Mouse (Mus musculus) MEL (cell line): ENCODE measurements around the gene Etfdh. TPM values are rescaled to one million over a fixed set of nuclear protein-coding genes. Genes with fewer than 3 reads are reported as not detected.

Experiments
- DNase-seq: peaks from one replicate; pipeline ENCODE4 v3.0.0; 2011; ENCODE audit warnings: low read depth, low spot score
- H3K27ac ChIP-seq: 2 replicates; pipeline ENCODE4 v1.5.1; 2012; ENCODE audit warnings: low read depth, mild to moderate bottlenecking, control low read depth, low read length, moderate library complexity; ENCODE audit not compliant: control insufficient read depth
- H3K27me3 ChIP-seq, 2 experiments: fragments of 150-350 bp in 1 of 2; sonication (generic) in 1 of 2; 2 replicates each; pipeline ENCODE4 v1.6.1; 2012; ENCODE audit warnings: low read length in 2 of 2, mild to moderate bottlenecking in 2 of 2, improper control_type of control experiment in 1 of 2, moderate library complexity in 1 of 2; ENCODE audit not compliant: insufficient read depth in 2 of 2, control insufficient read depth in 1 of 2
- H3K36me3 ChIP-seq, 2 experiments: 2 replicates each; pipeline ENCODE4 v1.6.1; 2012 to 2014; ENCODE audit warnings: low read length in 2 of 2, improper control_type of control experiment in 1 of 2, inconsistent platforms in 1 of 2, mild to moderate bottlenecking in 1 of 2; ENCODE audit not compliant: insufficient read depth in 2 of 2, control insufficient read depth in 1 of 2
- H3K4me1 ChIP-seq, 2 experiments: fragments of 150-350 bp in 1 of 2; sonication (generic) in 1 of 2; 2 replicates each; pipeline ENCODE4 v1.6.1; 2012; ENCODE audit warnings: low read length in 2 of 2, improper control_type of control experiment in 1 of 2, mild to moderate bottlenecking in 1 of 2; ENCODE audit not compliant: insufficient read depth in 2 of 2, control insufficient read depth in 1 of 2
- H3K4me3 ChIP-seq, 2 experiments: fragments of 150-350 bp in 1 of 2; sonication (generic) in 1 of 2; 2 replicates each; pipeline ENCODE4 v1.5.1; 2012; ENCODE audit warnings: low read depth in 2 of 2, low read length in 2 of 2, mild to moderate bottlenecking in 2 of 2, moderate library complexity in 2 of 2, control low read depth in 1 of 2, improper control_type of control experiment in 1 of 2; ENCODE audit not compliant: control insufficient read depth in 1 of 2, insufficient read depth in 1 of 2
- H3K79me2 ChIP-seq: 2 replicates; pipeline ENCODE4 v1.6.1; 2012; ENCODE audit warnings: mild to moderate bottlenecking, low read length, moderate library complexity; ENCODE audit not compliant: control insufficient read depth, poor library complexity, insufficient read depth
- H3K9ac ChIP-seq: 2 replicates; pipeline ENCODE4 v1.6.1; 2012; ENCODE audit warnings: low read depth, mild to moderate bottlenecking, control low read depth, low read length, moderate library complexity; ENCODE audit not compliant: control insufficient read depth, poor library complexity, severe bottlenecking
- H3K9me3 ChIP-seq: fragments of 150-350 bp; sonication (generic); replicated peaks from 2 replicates; pipeline ENCODE4 v1.6.1; 2012; ENCODE audit warnings: mild to moderate bottlenecking, low read length, improper control_type of control experiment, moderate library complexity; ENCODE audit not compliant: insufficient read depth
- CHD2 ChIP-seq: IDR thresholded peaks from 2 replicates; pipeline ENCODE4 v1.6.1; 2011; ENCODE audit warnings: low read length, improper control_type of control experiment
- CTCF ChIP-seq, 3 experiments: IDR thresholded peaks in 2 of 3; conservative IDR thresholded peaks in 1 of 3; 2 replicates each; pipeline ENCODE4 v1.5.1; 2011 to 2012; ENCODE audit warnings: low read length in 3 of 3, low read depth in 2 of 3, mild to moderate bottlenecking in 2 of 3, improper control_type of control experiment in 1 of 3, inconsistent platforms in 1 of 3, mixed read lengths in 1 of 3, moderate library complexity in 1 of 3; ENCODE audit not compliant: control insufficient read depth in 1 of 3, insufficient read depth in 1 of 3, poor library complexity in 1 of 3, severe bottlenecking in 1 of 3
- EP300 ChIP-seq, 2 experiments: IDR thresholded peaks; 2 replicates each; pipeline ENCODE4 v1.6.1; 2011; ENCODE audit warnings: improper control_type of control experiment in 2 of 2, low read length in 2 of 2, low read depth in 1 of 2, mild to moderate bottlenecking in 1 of 2
- ETS1 ChIP-seq: IDR thresholded peaks from 2 replicates; pipeline ENCODE4 v1.6.1; 2012; ENCODE audit warnings: low read depth, mild to moderate bottlenecking, inconsistent platforms, low read length, improper control_type of control experiment, moderate library complexity
- GABPA ChIP-seq: IDR thresholded peaks from 2 replicates; pipeline ENCODE4 v1.6.1; 2012; ENCODE audit warnings: low read depth, mild to moderate bottlenecking, inconsistent platforms, low read length, improper control_type of control experiment, moderate library complexity
- HCFC1 ChIP-seq: IDR thresholded peaks from 2 replicates; pipeline ENCODE4 v1.6.1; 2012; ENCODE audit warnings: low read depth, mild to moderate bottlenecking, inconsistent platforms, low read length, improper control_type of control experiment, moderate library complexity
- MAZ ChIP-seq: IDR thresholded peaks from 2 replicates; pipeline ENCODE4 v1.6.1; 2012; ENCODE audit warnings: low read depth, mild to moderate bottlenecking, inconsistent platforms, low read length, improper control_type of control experiment
- MYC ChIP-seq: IDR thresholded peaks from 2 replicates; pipeline ENCODE4 v1.6.1; 2011; ENCODE audit warnings: low read depth, mild to moderate bottlenecking, low read length, improper control_type of control experiment, moderate library complexity
- NELFE ChIP-seq: IDR thresholded peaks from 2 replicates; pipeline ENCODE4 v1.6.1; 2011; ENCODE audit warnings: low read depth, low read length, improper control_type of control experiment
- POLR2A ChIP-seq, 2 experiments: IDR thresholded peaks; 2 replicates each; pipeline ENCODE4 v1.6.1; 2011 to 2012; ENCODE audit warnings: low read length in 2 of 2, mild to moderate bottlenecking in 2 of 2, control low read depth in 1 of 2, improper control_type of control experiment in 1 of 2, low read depth in 1 of 2, moderate library complexity in 1 of 2; ENCODE audit not compliant: control insufficient read depth in 1 of 2, insufficient read depth in 1 of 2, poor library complexity in 1 of 2
- RAD21 ChIP-seq: IDR thresholded peaks from 2 replicates; pipeline ENCODE4 v1.6.1; 2011; ENCODE audit warnings: mild to moderate bottlenecking, low read depth, low read length, improper control_type of control experiment
- SIN3A ChIP-seq: IDR thresholded peaks from 2 replicates; pipeline ENCODE4 v1.6.1; 2012; ENCODE audit warnings: low read length, improper control_type of control experiment, inconsistent platforms
- USF1 ChIP-seq: IDR thresholded peaks from 2 replicates; pipeline ENCODE4 v1.6.1; 2014; ENCODE audit warnings: low read depth, mild to moderate bottlenecking, inconsistent platforms, low read length, improper control_type of control experiment, moderate library complexity
- ZKSCAN1 ChIP-seq: IDR thresholded peaks from 2 replicates; pipeline ENCODE4 v1.6.1; 2012; ENCODE audit warnings: low read depth, mild to moderate bottlenecking, inconsistent platforms, low read length, improper control_type of control experiment, moderate library complexity
- ZMIZ1 ChIP-seq: IDR thresholded peaks from 2 replicates; pipeline ENCODE4 v1.6.1; 2012; ENCODE audit warnings: low read depth, mild to moderate bottlenecking, inconsistent platforms, low read length, improper control_type of control experiment, moderate library complexity
- polyA plus RNA-seq, 2 experiments: library from polyadenylated mRNA; stranded (reverse) in 1 of 2; unstranded in 1 of 2; fragments of >175 nt in 1 of 2; fragments of >200 nt in 1 of 2; gene quantifications; 2 replicates each; pipeline versions ENCODE4 v1.2.1 to v1.2.4; 2012; ENCODE audit warnings: low replicate concordance in 2 of 2, low read depth in 1 of 2; ENCODE audit not compliant: insufficient read length in 2 of 2, insufficient read depth in 1 of 2, missing spikeins in 1 of 2
- total RNA-seq: library from RNA; depleted of rRNA; stranded (reverse); fragments of 300-350 nt; gene quantifications from 2 replicates; pipeline ENCODE4 v1.2.3, GENCODE M21; 2012

Gene Etfdh
- total and polyA plus RNA-seq, 3 experiments, result 37.6 to 47.7 TPM; not detected in 1

GRCm38 (mm10) chr3:79576468-79576816 is 52.9 kb downstream of the Etfdh start:
- Histone ChIP-seq H3K9me3 (no peaks in the 10 kb centered on the region), H3K36me3 (peaks cover 0 to 18% of the 10 kb centered on the region in 2 experiments; a peak in 2 of 4 replicates), H3K79me2 (no peaks in the 10 kb centered on the region)
- TF ChIP-seq HCFC1 (no peak), ZKSCAN1 (no peak), MYC (no peak), ZMIZ1 (no peak), RAD21 (no peak), EP300 (IDR thresholded peaks at IDR 0.05; ENCODE audit: low read depth in 1 of 2, low read length in 2 of 2) (no peak), ETS1 (no peak), CTCF (IDR thresholded peaks at IDR 0.05 in 2 of 3, conservative IDR thresholded peaks at IDR 0.05 in 1 of 3; ENCODE audit: control insufficient read depth in 1 of 3, insufficient read depth in 1 of 3, low read depth in 2 of 3, low read length in 3 of 3, poor library complexity in 1 of 3, severe bottlenecking in 1 of 3) (no peak), SIN3A (no peak)
- TF ChIP-seq, all 39 proteins: peak for 0
- DNase-seq, result no peak
- Histone ChIP-seq H3K4me3 (no peak overlapping the region), H3K4me1 (peaks cover 14 to 16% of the 10 kb centered on the region in 2 experiments), H3K9ac (no peak overlapping the region), H3K27ac (no peak overlapping the region), H3K27me3 (no peaks in the 10 kb centered on the region)

- DNase-seq, result no peak
- no peak overlapping the region for H3K27ac ChIP-seq
- no peaks in the 10 kb centered on the region for H3K9me3 ChIP-seq
- no peak overlapping the region for H3K4me3 ChIP-seq
- peaks cover 14 to 15% of the 10 kb centered on the region in 2 experiments for H3K4me1 ChIP-seq
- no peak overlapping the region for H3K9ac ChIP-seq
- peaks cover 0 to 17% of the 10 kb centered on the region in 2 experiments; a peak in 2 of 4 replicates for H3K36me3 ChIP-seq
- no peaks in the 10 kb centered on the region for H3K27me3 ChIP-seq
- TF ChIP-seq CHD2 (no peak), MAZ (no peak), POLR2A (IDR thresholded peaks at IDR 0.05; ENCODE audit: control insufficient read depth in 1 of 2, insufficient read depth in 1 of 2, low read depth in 1 of 2, low read length in 2 of 2, poor library complexity in 1 of 2) (no peak), MYC (no peak), NELFE (no peak), ZKSCAN1 (no peak), USF1 (no peak), GABPA (no peak)
- H3K79me2 ChIP-seq, result no peaks in the 10 kb centered on the region
Measured at GRCm38 (mm10) chr3:79575576-79576467, 53.5 kb downstream of the Etfdh start.
